Mouse (Mus musculus) layer of hippocampus, adult 8-10 months (tissue): ENCODE measurements around the gene Tpk1. TPM values are rescaled to one million over a fixed set of nuclear protein-coding genes. Genes with fewer than 3 reads are reported as not detected.
A peak's percentile ranks its signal among the peaks of the same experiment; 100 is the strongest.

Experiments
- DNase-seq, 2 experiments: peaks; one replicate each; pipeline ENCODE4 v3.0.0; 2022; ENCODE audit warnings: low spot score in 2 of 2
- total RNA-seq, 4 experiments: library from RNA; stranded (reverse); gene quantifications; 2 replicates each; pipeline ENCODE4 v1.2.4; 2022

The Tpk1 gene
- 10 to 100 TPM in 1 of 4 experiments, 1 to 10 TPM in 3; 2.1 to 10.6 (median 4.0) TPM for total RNA-seq

DNA sequence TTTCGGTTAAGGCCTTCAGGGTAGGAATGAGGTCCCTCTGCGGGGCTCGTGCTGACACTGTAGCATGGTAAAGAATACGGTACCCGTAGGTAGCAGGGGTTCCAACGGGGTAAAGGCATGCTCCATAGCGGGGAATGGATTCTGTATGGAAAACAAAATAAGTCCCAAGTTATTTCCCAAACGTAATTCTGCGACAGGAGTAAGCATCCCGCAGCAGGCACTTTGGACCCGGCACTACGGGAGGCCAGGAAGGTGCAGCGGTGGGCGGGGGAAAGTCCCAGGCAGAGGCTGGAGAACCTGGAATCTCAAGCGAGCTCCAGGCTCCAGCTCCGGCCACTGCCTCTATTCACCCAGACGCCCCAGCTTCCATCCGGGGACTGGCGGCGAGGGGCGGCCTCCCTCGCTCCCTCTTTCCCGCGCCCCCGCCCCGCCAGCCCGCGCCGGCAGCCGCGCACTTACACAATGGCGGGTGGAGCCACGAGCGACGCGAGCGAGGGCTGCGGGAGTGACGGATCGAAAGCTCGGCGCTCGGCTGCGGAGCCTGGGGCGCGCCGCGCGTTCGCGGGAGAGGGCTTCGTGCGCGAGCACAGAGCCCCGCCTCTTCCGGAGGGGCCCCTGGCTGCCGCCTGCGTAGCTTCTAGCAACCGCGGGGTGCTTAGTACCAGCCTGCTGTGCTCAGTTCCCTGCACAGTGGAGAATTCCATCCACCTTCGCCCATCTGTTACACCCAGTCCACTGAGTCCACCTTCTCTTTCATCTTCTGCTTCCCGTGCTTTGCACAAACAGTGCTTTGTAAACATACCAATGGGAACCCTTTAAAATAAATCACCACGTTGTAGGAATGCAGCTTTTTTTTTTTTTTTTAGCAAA lies at the start of gene Tpk1:
Gene Tpk1 (minus strand): TSS at position 602 of the 870 bp plus-strand sequence.
- DNase-seq: peak; percentile 86 to 87

- DNase-seq: no peak
These were observed 36.9 kb upstream of the Tpk1 start for GRCm38 (mm10) chr6:43702810-43703614.

- DNase-seq: no peak
These were observed 25.8 kb upstream of the Tpk1 start for GRCm38 (mm10) chr6:43691863-43692262.

- no peak for DNase-seq
These were observed 19.9 kb upstream of the Tpk1 start for GRCm38 (mm10) chr6:43685985-43686384.

- DNase-seq: no peak
These were observed 16.5 kb upstream of the Tpk1 start for GRCm38 (mm10) chr6:43682535-43682934.

GRCm38 (mm10) chr6:43678689-43679212 lies 12.7 kb upstream of the Tpk1 start:
- DNase-seq: no peak

DNA sequence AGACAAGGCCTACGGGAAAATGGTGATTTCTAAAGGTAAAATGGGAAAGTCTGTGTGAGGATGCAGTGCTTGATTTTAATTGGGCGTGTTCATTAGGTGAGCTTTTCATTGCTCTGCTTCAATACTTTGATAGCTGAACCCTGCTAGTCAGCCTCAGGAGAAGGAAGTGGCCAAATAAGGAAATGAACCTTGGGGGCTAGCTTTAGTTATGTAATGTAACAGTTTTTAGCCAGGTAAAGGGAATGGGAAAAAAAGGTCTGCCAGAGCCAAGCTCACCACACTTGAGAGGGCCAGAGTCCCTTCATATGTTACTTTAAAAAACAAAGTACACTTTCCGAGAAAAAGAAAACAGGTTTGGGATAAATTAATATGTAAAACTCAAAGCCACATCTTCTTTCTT lies 11.5 kb upstream of the Tpk1 start:
- DNase-seq: no peak

DNA sequence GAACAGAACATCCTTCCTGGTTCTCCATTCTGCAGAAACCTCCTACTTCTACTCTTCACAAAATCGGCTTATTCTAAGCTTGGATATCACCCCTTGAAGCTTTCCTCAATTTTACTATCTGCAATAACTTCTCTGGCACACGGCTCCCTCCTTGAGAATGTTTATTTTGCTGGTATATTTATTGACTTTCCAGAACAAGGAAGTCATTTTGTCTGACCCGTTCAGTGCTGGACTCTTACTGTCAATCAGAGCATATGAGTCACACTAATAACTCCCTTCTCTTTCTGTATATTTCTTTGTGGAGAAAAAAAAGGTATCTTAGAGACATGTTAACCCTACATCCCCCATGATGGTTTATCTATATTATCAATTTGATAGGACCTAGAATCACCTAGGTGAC lies 10.1 kb upstream of the Tpk1 start:
- DNase-seq: no peak

DNA sequence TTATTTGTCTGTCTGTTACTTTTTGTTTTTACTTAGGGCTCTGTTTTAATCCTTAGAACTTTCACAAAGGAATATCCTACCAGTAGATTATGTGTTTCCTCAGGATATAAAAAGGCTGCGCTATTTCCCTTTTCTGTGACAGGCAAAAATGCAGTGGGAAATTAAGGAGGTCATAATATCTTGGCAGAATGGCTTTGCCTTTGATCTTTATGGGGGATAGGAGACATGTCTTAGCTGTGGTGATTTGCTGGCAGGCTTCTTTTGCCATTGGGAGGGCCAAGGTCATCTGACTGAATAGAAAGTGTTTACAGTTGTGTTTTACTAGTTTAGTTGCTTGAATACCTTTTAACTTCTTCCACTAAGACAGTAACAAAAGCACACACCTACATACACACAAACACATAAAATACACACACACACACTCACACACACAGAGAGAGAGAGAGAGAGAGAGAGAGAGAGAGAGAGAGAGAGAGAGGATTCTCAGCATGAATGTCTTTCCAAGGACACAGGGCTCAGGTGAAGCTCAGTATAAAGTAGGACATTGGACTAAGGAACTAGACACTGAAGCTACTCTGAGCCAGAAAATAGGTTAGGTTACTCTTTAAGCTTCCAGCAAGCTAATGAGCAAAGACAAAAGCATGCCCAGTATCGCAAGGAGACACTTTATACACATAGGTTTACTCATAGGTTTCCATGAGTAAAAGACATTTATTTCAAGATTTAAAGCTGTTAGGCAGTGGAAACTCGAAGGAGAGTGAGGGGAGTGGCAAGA lies 9.1 kb upstream of the Tpk1 start:
- DNase-seq: no peak

- no peak for DNase-seq
These were observed 4.9 kb upstream of the Tpk1 start for GRCm38 (mm10) chr6:43670939-43671338.

GRCm38 (mm10) chr6:43667681-43668080 lies 1.6 kb upstream of the Tpk1 start:
- no peak for DNase-seq

- DNase-seq: no peak
These were observed 728 bp upstream of the Tpk1 start for GRCm38 (mm10) chr6:43666611-43667400.

GRCm38 (mm10) chr6:43661822-43662221 lies 4.3 kb downstream of the Tpk1 start:
- DNase-seq: no peak

- no peak for DNase-seq
These were observed 7.8 kb downstream of the Tpk1 start for GRCm38 (mm10) chr6:43658290-43658689.

DNA sequence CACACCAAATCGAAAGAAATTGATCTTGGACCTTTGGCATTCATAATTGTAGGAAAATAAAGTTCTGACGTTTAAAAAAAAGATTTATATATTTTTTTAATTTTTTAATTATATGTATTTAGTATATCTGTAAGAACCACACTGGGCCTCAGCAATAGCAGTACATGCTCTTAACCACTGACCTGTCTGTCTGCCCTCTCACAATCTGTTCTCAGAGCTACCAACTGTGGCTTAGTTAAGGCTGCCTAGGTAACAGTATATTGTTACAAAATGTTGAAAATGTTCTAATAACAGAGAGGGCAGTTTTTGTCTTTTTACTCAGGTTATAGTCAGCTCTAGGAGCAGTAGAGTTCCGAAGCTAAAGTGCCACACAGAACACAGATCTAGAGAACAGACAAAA lies 8.2 kb downstream of the Tpk1 start:
- DNase-seq: no peak

- no peak for DNase-seq
These were observed 11.1 kb downstream of the Tpk1 start for GRCm38 (mm10) chr6:43654876-43655456.

GRCm38 (mm10) chr6:43649516-43649915 lies 16.6 kb downstream of the Tpk1 start:
- no peak for DNase-seq

DNA sequence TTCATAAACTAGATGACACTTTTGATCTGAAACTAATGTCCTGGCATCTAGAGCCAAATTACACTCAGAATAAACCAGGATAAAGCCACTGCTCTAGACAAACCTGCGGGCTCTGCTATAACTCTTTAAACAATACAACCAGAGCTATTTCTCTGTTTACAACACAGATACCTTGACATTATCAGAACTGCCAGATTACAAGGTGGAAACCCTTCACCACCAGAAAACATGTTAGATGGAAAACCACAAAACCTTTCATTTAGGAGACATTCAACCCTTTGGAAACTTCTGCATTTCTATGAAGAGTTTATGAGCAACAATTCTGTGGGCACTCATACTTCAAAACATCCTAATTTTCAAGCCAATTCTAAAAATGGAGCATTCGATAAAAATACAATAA lies 20.4 kb downstream of the Tpk1 start:
- no peak for DNase-seq

- DNase-seq: no peak
These were observed 21.0 kb downstream of the Tpk1 start for GRCm38 (mm10) chr6:43645105-43645504.

GRCm38 (mm10) chr6:43643718-43644117 lies 22.4 kb downstream of the Tpk1 start:
- no peak for DNase-seq
